Mouse (Mus musculus) heart, embryonic 11.5 days (tissue): ENCODE measurements around the gene Cdh11. TPM values are rescaled to one million over a fixed set of nuclear protein-coding genes. Genes with fewer than 3 reads are reported as not detected.

Experiments
- ATAC-seq: fragments of 200-750 bp; cut with Nextera tagmentation; replicated peaks from 2 replicates; pipeline ENCODE4 v1.8.0; 2017; ENCODE audit warnings: moderate library complexity; ENCODE audit not compliant: insufficient number of reproducible peaks, low FRiP score, low TSS enrichment
- H3K27ac ChIP-seq: fragments of 300-500 bp; sonication (generic); 2 replicates; pipeline ENCODE4 v1.5.1; 2014; ENCODE audit warnings: mild to moderate bottlenecking, low read depth, low read length
- H3K27me3 ChIP-seq: fragments of 300-500 bp; sonication (generic); 2 replicates; pipeline ENCODE4 v1.6.1; 2014; ENCODE audit warnings: mild to moderate bottlenecking, low read length, mixed read lengths; ENCODE audit not compliant: control insufficient read depth, insufficient read depth
- H3K36me3 ChIP-seq: fragments of 300-500 bp; sonication (generic); 2 replicates; pipeline ENCODE4 v1.6.1; 2014; ENCODE audit warnings: mild to moderate bottlenecking, low read length, moderate library complexity, mixed read lengths; ENCODE audit not compliant: control insufficient read depth, insufficient read depth
- H3K4me1 ChIP-seq: fragments of 300-500 bp; sonication (generic); 2 replicates; pipeline ENCODE4 v1.6.1; 2014; ENCODE audit warnings: low read length; ENCODE audit not compliant: control insufficient read depth, insufficient read depth
- H3K4me2 ChIP-seq: fragments of 300-500 bp; sonication (generic); 2 replicates; pipeline ENCODE4 v1.6.1; 2014; ENCODE audit warnings: mild to moderate bottlenecking, moderate library complexity
- H3K4me3 ChIP-seq: fragments of 300-500 bp; sonication (generic); 2 replicates; pipeline ENCODE4 v1.5.1; 2014; ENCODE audit warnings: low read depth, low read length
- H3K9ac ChIP-seq: fragments of 300-500 bp; sonication (generic); 2 replicates; pipeline ENCODE4 v1.6.1; 2014; ENCODE audit warnings: mild to moderate bottlenecking, low read depth, low read length, moderate library complexity
- H3K9me3 ChIP-seq: fragments of 300-500 bp; sonication (generic); replicated peaks from 2 replicates; pipeline ENCODE4 v1.6.1; 2016; ENCODE audit warnings: low read length; ENCODE audit not compliant: control insufficient read depth
- WGBS: fragments of 180-500 bp; shearing (Covaris S2); extraction: QIAGEN DNeasy Blood & Tissue Kit; methylation state at CpG from one replicate; pipeline ENCODE4 v1.1.7; 2014; ENCODE audit not compliant: insufficient replicate concordance; 5-methylcytosine and 5-hydroxymethylcytosine counted together
- polyA plus RNA-seq: library from polyadenylated mRNA; unstranded; fragments of >200 nt; fragmentation: Nextera tagmentation; extraction: Ambion mirVana; gene quantifications from 2 replicates; pipeline ENCODE4 v1.2.1, GENCODE M21; 2014

Cdh11 gene
- polyA plus RNA-seq, 1 experiment from 2014 or later, result 80.9 TPM

GRCm38 (mm10) chr8:102780899-102781298 lies 4.5 kb downstream of the Cdh11 start:
- WGBS, result under 1% methylated on average over 12 of the region's 12 CpGs
- peak overlapping the region; percentile 58 for H3K9ac ChIP-seq
- ATAC-seq, result no peak
- peak overlapping the region; percentile 43 for H3K4me3 ChIP-seq
- no peaks in the 10 kb centered on the region for H3K4me1 ChIP-seq
- H3K27me3 ChIP-seq, result peaks cover 9% of the 10 kb centered on the region
- H3K4me2 ChIP-seq, result peak overlapping the region; percentile 69
- H3K27ac ChIP-seq, result no peak overlapping the region
- no peaks in the 10 kb centered on the region for H3K9me3 ChIP-seq
- H3K36me3 ChIP-seq, result no peaks in the 10 kb centered on the region

DNA sequence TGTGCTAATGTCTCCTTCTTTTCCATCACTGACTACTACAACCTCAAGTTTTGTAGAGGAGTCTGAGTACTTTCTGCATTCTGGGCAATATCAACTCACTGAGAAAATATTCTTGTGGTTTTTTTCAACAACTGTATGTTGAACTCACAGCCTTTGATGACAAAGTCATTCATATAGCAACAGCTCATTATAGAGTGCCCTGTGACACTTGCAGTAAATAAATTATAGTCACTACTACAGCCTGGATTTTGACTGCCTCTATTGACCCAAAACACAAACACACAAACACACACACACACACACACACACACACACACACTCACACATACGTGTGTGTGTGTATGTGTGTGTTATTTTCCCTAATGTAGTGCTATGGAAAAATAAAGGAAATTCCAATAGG lies 10.8 kb downstream of the Cdh11 start:
- WGBS, result 79% methylated on average over 1 of the region's 1 CpGs
- H3K9ac ChIP-seq, result no peak overlapping the region
- no peak overlapping the region for H3K4me2 ChIP-seq
- H3K27me3 ChIP-seq, result no peaks in the 10 kb centered on the region
- no peak for ATAC-seq
- no peaks in the 10 kb centered on the region for H3K4me1 ChIP-seq
- H3K36me3 ChIP-seq, result no peaks in the 10 kb centered on the region
- H3K9me3 ChIP-seq, result no peaks in the 10 kb centered on the region
- H3K27ac ChIP-seq, result no peak overlapping the region
- no peak overlapping the region for H3K4me3 ChIP-seq

GRCm38 (mm10) chr8:102771456-102771855 lies 14.0 kb downstream of the Cdh11 start:
- Histone ChIP-seq H3K27ac (no peak overlapping the region), H3K9me3 (no peaks in the 10 kb centered on the region), H3K4me2 (no peak overlapping the region), H3K4me3 (no peak overlapping the region), H3K36me3 (no peaks in the 10 kb centered on the region), H3K27me3 (no peaks in the 10 kb centered on the region), H3K4me1 (no peaks in the 10 kb centered on the region), H3K9ac (no peak overlapping the region)
- ATAC-seq, result no peak
- 85% methylated on average over 2 of the region's 2 CpGs for WGBS

- Histone ChIP-seq H3K4me2 (no peak overlapping the region), H3K9me3 (no peaks in the 10 kb centered on the region), H3K4me3 (no peak overlapping the region), H3K4me1 (no peaks in the 10 kb centered on the region), H3K9ac (no peak overlapping the region), H3K27ac (no peak overlapping the region), H3K27me3 (no peaks in the 10 kb centered on the region), H3K36me3 (0 out of 2 replicates have a peak, but pooled peaks cover 2% of the 10 kb centered on the region)
- WGBS, result 89% methylated on average over 5 of the region's 5 CpGs
- no peak for ATAC-seq
These were observed 31.6 kb downstream of the Cdh11 start for GRCm38 (mm10) chr8:102753839-102754238.

GRCm38 (mm10) chr8:102742940-102743339 lies 42.5 kb downstream of the Cdh11 start:
- no peaks in the 10 kb centered on the region for H3K9me3 ChIP-seq
- H3K4me1 ChIP-seq, result 0 out of 2 replicates have a peak, but pooled peaks cover 2% of the 10 kb centered on the region
- no peaks in the 10 kb centered on the region for H3K27me3 ChIP-seq
- H3K27ac ChIP-seq, result no peak overlapping the region
- no peak overlapping the region for H3K4me2 ChIP-seq
- 0 out of 2 replicates have a peak, but pooled peaks cover 2% of the 10 kb centered on the region for H3K36me3 ChIP-seq
- H3K4me3 ChIP-seq, result no peak overlapping the region
- 61% methylated on average over 3 of the region's 3 CpGs for WGBS
- no peak overlapping the region for H3K9ac ChIP-seq
- ATAC-seq, result no peak

- Histone ChIP-seq H3K27me3 (no peaks in the 10 kb centered on the region), H3K9ac (no peak overlapping the region), H3K4me1 (0 out of 2 replicates have a peak, but pooled peaks cover 2% of the 10 kb centered on the region), H3K9me3 (no peaks in the 10 kb centered on the region), H3K4me2 (no peak overlapping the region), H3K27ac (no peak overlapping the region), H3K36me3 (0 out of 2 replicates have a peak, but pooled peaks cover 2% of the 10 kb centered on the region), H3K4me3 (no peak overlapping the region)
- no peak for ATAC-seq
- WGBS, result 86% methylated on average over 5 of the region's 5 CpGs
These were observed 43.3 kb downstream of the Cdh11 start for GRCm38 (mm10) chr8:102742008-102742591.

DNA sequence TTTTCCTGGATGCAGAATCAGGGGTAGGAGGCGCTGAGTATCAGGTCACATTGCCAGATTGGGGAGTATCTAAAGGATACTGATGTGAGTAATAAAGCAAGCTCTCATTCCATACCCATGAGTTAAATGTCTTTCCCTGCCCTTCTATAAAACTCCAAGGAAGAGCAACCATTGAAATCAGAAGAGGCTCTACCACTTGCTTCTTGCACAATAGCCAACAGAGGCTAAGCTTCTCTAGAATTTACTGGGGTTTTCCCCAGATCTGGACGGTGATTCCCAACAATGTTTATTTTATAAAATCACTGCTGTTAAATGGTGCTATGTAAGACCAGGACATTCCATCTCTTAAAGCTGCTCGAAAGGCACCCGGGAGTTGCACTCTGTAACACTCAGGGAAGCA lies 44.5 kb downstream of the Cdh11 start:
- H3K4me2 ChIP-seq, result no peak overlapping the region
- H3K27me3 ChIP-seq, result no peaks in the 10 kb centered on the region
- H3K9me3 ChIP-seq, result no peaks in the 10 kb centered on the region
- no peak overlapping the region for H3K4me3 ChIP-seq
- H3K27ac ChIP-seq, result no peak overlapping the region
- WGBS, result 65% methylated on average over 4 of the region's 4 CpGs
- 0 out of 2 replicates have a peak, but pooled peaks cover 2% of the 10 kb centered on the region for H3K4me1 ChIP-seq
- 0 out of 2 replicates have a peak, but pooled peaks cover 2% of the 10 kb centered on the region for H3K36me3 ChIP-seq
- H3K9ac ChIP-seq, result no peak overlapping the region
- no peak for ATAC-seq

DNA sequence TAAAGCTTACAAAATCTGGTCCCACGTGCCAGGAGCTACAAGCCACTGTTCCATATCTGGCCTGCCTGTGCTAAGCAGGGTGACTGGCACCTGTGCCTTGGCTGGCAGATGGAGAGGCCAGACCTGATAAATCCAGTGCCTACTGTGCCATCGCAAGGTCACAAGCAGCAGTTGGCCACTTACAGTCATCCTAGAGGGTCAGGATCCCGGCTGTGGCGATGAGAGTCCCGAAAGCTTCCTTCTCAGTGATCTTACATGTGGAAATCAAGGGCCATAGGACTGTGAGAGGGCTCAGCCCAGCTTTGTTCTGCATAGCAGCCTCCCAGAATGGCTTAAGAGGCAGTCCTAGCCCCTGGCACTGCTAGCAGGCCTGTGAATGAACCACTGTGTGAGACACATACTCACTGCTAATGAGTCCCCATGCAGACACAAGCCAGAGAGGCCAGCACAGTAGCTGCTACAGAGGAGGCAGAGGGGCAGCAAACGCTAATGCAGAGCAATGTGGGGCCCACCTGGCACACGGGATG lies 46.4 kb downstream of the Cdh11 start:
- H3K9me3 ChIP-seq, result no peaks in the 10 kb centered on the region
- no peak overlapping the region for H3K4me3 ChIP-seq
- 0 out of 2 replicates have a peak, but pooled peaks cover 2% of the 10 kb centered on the region for H3K36me3 ChIP-seq
- no peak for ATAC-seq
- no peaks in the 10 kb centered on the region for H3K27me3 ChIP-seq
- H3K4me1 ChIP-seq, result 0 out of 2 replicates have a peak, but pooled peaks cover 2% of the 10 kb centered on the region
- no peak overlapping the region for H3K27ac ChIP-seq
- H3K9ac ChIP-seq, result no peak overlapping the region
- H3K4me2 ChIP-seq, result no peak overlapping the region
- 80% methylated on average over 7 of the region's 7 CpGs for WGBS

- no peak for ATAC-seq
- Histone ChIP-seq H3K27me3 (no peaks in the 10 kb centered on the region), H3K4me3 (no peak overlapping the region), H3K9me3 (no peaks in the 10 kb centered on the region), H3K4me1 (0 out of 2 replicates have a peak, but pooled peaks cover 2% of the 10 kb centered on the region), H3K36me3 (0 out of 2 replicates have a peak, but pooled peaks cover 2% of the 10 kb centered on the region), H3K9ac (no peak overlapping the region), H3K27ac (no peak overlapping the region), H3K4me2 (no peak overlapping the region)
- 78% methylated on average over 7 of the region's 7 CpGs for WGBS
These were observed 47.0 kb downstream of the Cdh11 start for GRCm38 (mm10) chr8:102738395-102738794.
